Mouse (Mus musculus) left cerebral cortex, adult 8-10 months (tissue): ENCODE data around the gene Fgfr2. TPM values are rescaled to one million over a fixed set of nuclear protein-coding genes. Genes with fewer than 3 reads are reported as not detected.

Experiments
- DNase-seq, 2 experiments: peaks; one replicate each; pipeline ENCODE4 v3.0.0; 2022; ENCODE audit warnings: low spot score in 2 of 2
- total RNA-seq, 4 experiments: library from RNA; stranded (reverse); gene quantifications; 2 replicates each; pipeline ENCODE4 v1.2.4; 2022

Fgfr2 gene
- total RNA-seq, 4 experiments from 2014 or later: 50.6 to 73.1 (median 64.8) TPM

GRCm38 (mm10) chr7:132426069-132426468 lies 697.1 kb downstream of the Fgfr2 start:
- no peak for DNase-seq

- no peak for DNase-seq
Measured at GRCm38 (mm10) chr7:132425364-132425999, 697.7 kb downstream of the Fgfr2 start.

- DNase-seq: no peak
Measured at GRCm38 (mm10) chr7:132423570-132423969, 699.6 kb downstream of the Fgfr2 start.

- DNase-seq: no peak
Measured at GRCm38 (mm10) chr7:132419378-132420255, 703.5 kb downstream of the Fgfr2 start.

- no peak for DNase-seq
Measured at GRCm38 (mm10) chr7:132416866-132417265, 706.3 kb downstream of the Fgfr2 start.

- DNase-seq: no peak
Measured at GRCm38 (mm10) chr7:132415866-132416265, 707.3 kb downstream of the Fgfr2 start.

- no peak for DNase-seq
Measured at GRCm38 (mm10) chr7:132412520-132412919, 710.6 kb downstream of the Fgfr2 start.

- DNase-seq: no peak
Measured at GRCm38 (mm10) chr7:132411708-132412107, 711.4 kb downstream of the Fgfr2 start.

- no peak for DNase-seq
Measured at GRCm38 (mm10) chr7:132410958-132411357, 712.2 kb downstream of the Fgfr2 start.

GRCm38 (mm10) chr7:132409890-132410289 lies 713.3 kb downstream of the Fgfr2 start:
- peak in 1 of 2 experiments; percentile 59 for DNase-seq

GRCm38 (mm10) chr7:132402377-132403084 lies 720.6 kb downstream of the Fgfr2 start:
- no peak for DNase-seq

GRCm38 (mm10) chr7:132398487-132398886 lies 724.7 kb downstream of the Fgfr2 start:
- DNase-seq: no peak

- no peak for DNase-seq
Measured at GRCm38 (mm10) chr7:132396661-132397322, 726.4 kb downstream of the Fgfr2 start.

- DNase-seq: no peak
Measured at GRCm38 (mm10) chr7:132393582-132394175, 729.5 kb downstream of the Fgfr2 start.

GRCm38 (mm10) chr7:132393014-132393406 lies 730.1 kb downstream of the Fgfr2 start:
- no peak for DNase-seq

GRCm38 (mm10) chr7:132392233-132393013 lies 730.7 kb downstream of the Fgfr2 start:
- DNase-seq: no peak

GRCm38 (mm10) chr7:132389473-132389872 lies 733.7 kb downstream of the Fgfr2 start:
- DNase-seq: no peak

GRCm38 (mm10) chr7:132387507-132387906 lies 735.6 kb downstream of the Fgfr2 start:
- no peak for DNase-seq

- DNase-seq: no peak
Measured at GRCm38 (mm10) chr7:132386316-132386715, 736.8 kb downstream of the Fgfr2 start.

GRCm38 (mm10) chr7:132385456-132386130 lies 737.6 kb downstream of the Fgfr2 start:
- DNase-seq: no peak
